Mouse (Mus musculus): ENCODE data around the gene Pmel. TPM values are rescaled to one million over a fixed set of nuclear protein-coding genes. Genes with fewer than 3 reads are reported as not detected.

The Pmel gene
- 11.4 and 44.2 TPM in 2 replicates for total RNA-seq (2012; rRNA removed)

DNA sequence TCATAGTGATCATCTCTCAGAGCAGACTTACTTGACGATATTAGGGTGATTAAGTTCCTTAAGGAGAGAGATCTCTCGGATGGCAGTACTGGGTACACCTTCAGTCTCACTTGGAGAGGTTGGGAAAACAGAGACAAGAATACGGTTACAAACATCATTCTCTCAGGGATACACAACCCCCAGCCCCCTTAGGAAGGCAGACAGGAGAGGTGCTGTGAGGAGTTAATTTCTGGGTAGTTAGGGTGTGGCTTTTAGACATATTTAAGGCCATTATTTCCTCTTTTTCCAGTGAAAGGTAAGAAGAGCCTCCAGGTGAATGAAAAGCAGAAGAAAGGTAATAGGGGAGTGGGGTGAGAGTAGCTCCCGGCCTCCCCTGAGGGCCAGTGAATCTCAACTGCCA, at the start of gene Pmel:
TSS of gene Pmel (plus strand) at position 301 of the 400 bp plus-strand sequence.
- peaks cover 5 to 16% of the 10 kb centered on the region in 2 experiments; a peak in 3 of 4 replicates for H3K4me1 ChIP-seq (ENCODE audit: control insufficient read depth in 2 of 2, insufficient read depth in 2 of 2, low read length in 2 of 2, poor library complexity in 1 of 2)
- H3K4me3 ChIP-seq (ENCODE audit: insufficient read depth in 1 of 2, low read depth in 1 of 2, low read length in 2 of 2, poor library complexity in 1 of 2, severe bottlenecking in 1 of 2) = peak within 1 kb of the TSS; percentile 84 to 100
- no peak for DNase-seq (ENCODE audit: low read depth, low spot score)
- TF ChIP-seq HCFC1 (IDR thresholded peaks at IDR 0.05; ENCODE audit: borderline replicate concordance, insufficient read depth, low read length) (no peak), ZNF384 (IDR thresholded peaks at IDR 0.05; ENCODE audit: low read depth, low read length) (no peak), MAFK (IDR thresholded peaks at IDR 0.05; ENCODE audit: insufficient read depth, low read depth, low read length) (no peak), CHD2 (IDR thresholded peaks at IDR 0.05; ENCODE audit: low read depth, low read length) (no peak), ZC3H11A (IDR thresholded peaks at IDR 0.05; ENCODE audit: borderline replicate concordance, low read depth, low read length) (no peak)
- no peaks in the 10 kb centered on the region for H3K9me3 ChIP-seq (ENCODE audit: control insufficient read depth, insufficient read depth, low read depth, low read length)
- H3K27ac ChIP-seq (ENCODE audit: insufficient read depth, low read depth, low read length, poor library complexity, severe bottlenecking) = peak within 1 kb of the TSS; percentile 90
- in situ Hi-C loops (cut with MboI; ENCODE audit: low sequenced_read_pairs in 2 of 2, unreplicated experiment in 2 of 2) = no loop called here
- peaks cover 19% of the 10 kb centered on the region for H3K36me3 ChIP-seq (ENCODE audit: control insufficient read depth, insufficient read depth, low read length, poor library complexity, severe bottlenecking)
- H3K9ac ChIP-seq (ENCODE audit: insufficient read depth, low read depth, low read length, poor library complexity, severe bottlenecking) = peak within 1 kb of the TSS; percentile 88

DNA sequence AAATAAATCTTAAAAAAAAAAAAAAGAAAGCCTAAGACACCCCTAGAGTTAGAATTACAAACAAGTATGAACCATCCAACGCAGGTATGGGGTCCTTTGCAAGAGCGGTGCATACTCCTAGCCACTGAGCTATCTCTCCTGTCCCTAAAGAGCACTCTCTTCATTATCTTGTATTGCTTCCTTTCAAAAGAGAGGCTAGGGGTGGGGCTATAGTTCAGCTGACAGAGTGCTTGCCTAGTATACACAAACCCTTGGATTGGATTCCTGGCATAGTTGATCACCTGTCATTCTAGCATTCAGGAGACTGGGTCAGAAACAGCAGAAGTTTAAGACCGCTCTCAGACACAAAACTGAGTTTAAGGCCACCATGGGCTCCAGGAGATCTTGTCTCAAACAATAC, 48.7 kb upstream of the Pmel start:
- Histone ChIP-seq H3K36me3 (ENCODE audit: control insufficient read depth, insufficient read depth, low read length, poor library complexity, severe bottlenecking) (no peaks in the 10 kb centered on the region), H3K27ac (ENCODE audit: insufficient read depth, low read depth, low read length, poor library complexity, severe bottlenecking) (no peak overlapping the region), H3K9me3 (ENCODE audit: control insufficient read depth, insufficient read depth, low read depth, low read length) (no peaks in the 10 kb centered on the region), H3K4me1 (ENCODE audit: control insufficient read depth in 2 of 2, insufficient read depth in 2 of 2, low read length in 2 of 2, poor library complexity in 1 of 2) (peaks cover 0 to 13% of the 10 kb centered on the region in 2 experiments; a peak in 2 of 4 replicates), H3K9ac (ENCODE audit: insufficient read depth, low read depth, low read length, poor library complexity, severe bottlenecking) (no peak overlapping the region), H3K4me3 (ENCODE audit: insufficient read depth in 1 of 2, low read depth in 1 of 2, low read length in 2 of 2, poor library complexity in 1 of 2, severe bottlenecking in 1 of 2) (no peak overlapping the region)
- no peak for TF ChIP-seq HCFC1 (IDR thresholded peaks at IDR 0.05; ENCODE audit: borderline replicate concordance, insufficient read depth, low read length)
- TF ChIP-seq ZNF384 (IDR thresholded peaks at IDR 0.05; ENCODE audit: low read depth, low read length) = no peak
- TF ChIP-seq ZC3H11A (IDR thresholded peaks at IDR 0.05; ENCODE audit: borderline replicate concordance, low read depth, low read length) = no peak
- no peak for TF ChIP-seq MAFK (IDR thresholded peaks at IDR 0.05; ENCODE audit: insufficient read depth, low read depth, low read length)
- no peak for TF ChIP-seq CHD2 (IDR thresholded peaks at IDR 0.05; ENCODE audit: low read depth, low read length)
- in situ Hi-C loops (cut with MboI; ENCODE audit: low sequenced_read_pairs in 2 of 2, unreplicated experiment in 2 of 2) = no loop called here
- no peak for DNase-seq (ENCODE audit: low read depth, low spot score)

DNA sequence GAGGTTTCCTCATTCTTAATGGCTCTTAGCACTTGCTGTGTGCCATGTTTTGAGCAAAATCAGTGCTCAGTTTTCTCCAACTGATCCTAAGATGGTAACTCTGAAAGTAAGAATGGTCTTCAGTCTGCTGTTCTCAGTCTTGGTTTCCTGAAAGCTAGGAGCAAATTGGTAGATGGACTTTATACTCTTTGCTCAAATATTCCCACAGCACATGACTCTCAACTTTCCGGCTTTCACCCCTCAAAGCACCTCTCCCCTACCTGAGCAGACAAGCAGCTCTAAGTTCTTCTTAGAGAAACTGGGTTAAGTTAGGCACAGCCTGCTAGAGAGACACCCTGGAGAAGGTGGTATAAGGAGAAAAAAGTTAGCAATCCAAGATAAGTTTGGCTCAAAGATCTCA, 47.3 kb upstream of the Pmel start:
- Histone ChIP-seq H3K4me3 (ENCODE audit: insufficient read depth in 1 of 2, low read depth in 1 of 2, low read length in 2 of 2, poor library complexity in 1 of 2, severe bottlenecking in 1 of 2) (no peak overlapping the region), H3K4me1 (ENCODE audit: control insufficient read depth in 2 of 2, insufficient read depth in 2 of 2, low read length in 2 of 2, poor library complexity in 1 of 2) (peaks cover 0 to 13% of the 10 kb centered on the region in 2 experiments; a peak in 2 of 4 replicates), H3K36me3 (ENCODE audit: control insufficient read depth, insufficient read depth, low read length, poor library complexity, severe bottlenecking) (no peaks in the 10 kb centered on the region), H3K27ac (ENCODE audit: insufficient read depth, low read depth, low read length, poor library complexity, severe bottlenecking) (no peak overlapping the region), H3K9ac (ENCODE audit: insufficient read depth, low read depth, low read length, poor library complexity, severe bottlenecking) (no peak overlapping the region), H3K9me3 (ENCODE audit: control insufficient read depth, insufficient read depth, low read depth, low read length) (no peaks in the 10 kb centered on the region)
- DNase-seq (ENCODE audit: low read depth, low spot score) = no peak
- no peak for TF ChIP-seq ZC3H11A (IDR thresholded peaks at IDR 0.05; ENCODE audit: borderline replicate concordance, low read depth, low read length)
- no peak for TF ChIP-seq CHD2 (IDR thresholded peaks at IDR 0.05; ENCODE audit: low read depth, low read length)
- TF ChIP-seq ZNF384 (IDR thresholded peaks at IDR 0.05; ENCODE audit: low read depth, low read length) = no peak
- TF ChIP-seq HCFC1 (IDR thresholded peaks at IDR 0.05; ENCODE audit: borderline replicate concordance, insufficient read depth, low read length) = no peak
- TF ChIP-seq MAFK (IDR thresholded peaks at IDR 0.05; ENCODE audit: insufficient read depth, low read depth, low read length) = no peak
- in situ Hi-C loops (cut with MboI; ENCODE audit: low sequenced_read_pairs in 2 of 2, unreplicated experiment in 2 of 2) = no loop called here

- H3K4me1 ChIP-seq (ENCODE audit: control insufficient read depth in 2 of 2, insufficient read depth in 2 of 2, low read length in 2 of 2, poor library complexity in 1 of 2) = peaks cover 0 to 13% of the 10 kb centered on the region in 2 experiments; a peak in 2 of 4 replicates
- H3K9me3 ChIP-seq (ENCODE audit: control insufficient read depth, insufficient read depth, low read depth, low read length) = no peaks in the 10 kb centered on the region
- in situ Hi-C loops (cut with MboI; ENCODE audit: low sequenced_read_pairs in 2 of 2, unreplicated experiment in 2 of 2) = no loop called here
- H3K36me3 ChIP-seq (ENCODE audit: control insufficient read depth, insufficient read depth, low read length, poor library complexity, severe bottlenecking) = no peaks in the 10 kb centered on the region
- TF ChIP-seq CHD2 (IDR thresholded peaks at IDR 0.05; ENCODE audit: low read depth, low read length) (no peak), HCFC1 (IDR thresholded peaks at IDR 0.05; ENCODE audit: borderline replicate concordance, insufficient read depth, low read length) (no peak), ZNF384 (IDR thresholded peaks at IDR 0.05; ENCODE audit: low read depth, low read length) (no peak), ZC3H11A (IDR thresholded peaks at IDR 0.05; ENCODE audit: borderline replicate concordance, low read depth, low read length) (no peak), MAFK (IDR thresholded peaks at IDR 0.05; ENCODE audit: insufficient read depth, low read depth, low read length) (no peak)
- no peak overlapping the region for H3K9ac ChIP-seq (ENCODE audit: insufficient read depth, low read depth, low read length, poor library complexity, severe bottlenecking)
- H3K27ac ChIP-seq (ENCODE audit: insufficient read depth, low read depth, low read length, poor library complexity, severe bottlenecking) = no peak overlapping the region
- H3K4me3 ChIP-seq (ENCODE audit: insufficient read depth in 1 of 2, low read depth in 1 of 2, low read length in 2 of 2, poor library complexity in 1 of 2, severe bottlenecking in 1 of 2) = no peak overlapping the region
- DNase-seq (ENCODE audit: low read depth, low spot score) = no peak
Observed at GRCm38 (mm10) chr10:128657844-128658243, 46.2 kb upstream of the Pmel start.

Measured in ES-E14 (cell line).